Mouse (Mus musculus) MEL (cell line): Measurements from ENCODE around the gene Map1b.

ENCODE experiments used
- EP300 ChIP-seq, 2 experiments: IDR thresholded peaks; 2 replicates each; pipeline ENCODE4 v1.6.1; 2011; ENCODE audit warnings: improper control_type of control experiment in 2 of 2, low read length in 2 of 2, low read depth in 1 of 2, mild to moderate bottlenecking in 1 of 2
- HCFC1 ChIP-seq: IDR thresholded peaks from 2 replicates; pipeline ENCODE4 v1.6.1; 2012; ENCODE audit warnings: low read depth, mild to moderate bottlenecking, inconsistent platforms, low read length, improper control_type of control experiment, moderate library complexity
- MAX ChIP-seq: IDR thresholded peaks from 2 replicates; pipeline ENCODE4 v1.6.1; 2011; ENCODE audit warnings: low read length, improper control_type of control experiment
- POLR2A ChIP-seq, 2 experiments: IDR thresholded peaks; 2 replicates each; pipeline ENCODE4 v1.6.1; 2011 to 2012; ENCODE audit warnings: low read length in 2 of 2, mild to moderate bottlenecking in 2 of 2, control low read depth in 1 of 2, improper control_type of control experiment in 1 of 2, low read depth in 1 of 2, moderate library complexity in 1 of 2; ENCODE audit not compliant: control insufficient read depth in 1 of 2, insufficient read depth in 1 of 2, poor library complexity in 1 of 2

DNA sequence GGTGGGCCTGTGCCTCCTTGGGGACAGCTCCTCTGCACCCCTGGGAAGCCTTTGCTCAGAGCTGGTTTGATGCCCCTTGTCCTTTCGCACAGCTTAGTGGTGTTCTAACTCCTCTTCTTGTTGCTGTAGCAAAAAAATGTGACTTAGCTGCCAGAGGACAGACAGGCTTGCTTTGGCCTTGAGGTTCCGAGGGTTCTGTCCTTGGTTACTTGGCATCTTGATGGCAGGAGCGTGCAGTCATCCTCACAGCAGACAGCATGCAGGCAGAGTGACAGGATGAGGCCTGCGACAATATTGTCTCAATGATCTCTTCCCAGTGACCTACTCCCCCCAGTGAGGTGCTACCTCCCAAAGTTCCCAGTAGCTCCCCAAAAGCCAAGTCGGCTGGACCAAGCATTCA lies 41.0 kb upstream of the Map1b start:
- no peak for TF ChIP-seq HCFC1
- no peak for TF ChIP-seq POLR2A (IDR thresholded peaks at IDR 0.05; ENCODE audit: control insufficient read depth in 1 of 2, insufficient read depth in 1 of 2, low read depth in 1 of 2, low read length in 2 of 2, poor library complexity in 1 of 2)
- no peak for TF ChIP-seq EP300 (IDR thresholded peaks at IDR 0.05; ENCODE audit: low read depth in 1 of 2, low read length in 2 of 2)
- no peak for TF ChIP-seq MAX
